ENCODE assay signal across 9 mouse cellular contexts in the genomic region with DNA sequence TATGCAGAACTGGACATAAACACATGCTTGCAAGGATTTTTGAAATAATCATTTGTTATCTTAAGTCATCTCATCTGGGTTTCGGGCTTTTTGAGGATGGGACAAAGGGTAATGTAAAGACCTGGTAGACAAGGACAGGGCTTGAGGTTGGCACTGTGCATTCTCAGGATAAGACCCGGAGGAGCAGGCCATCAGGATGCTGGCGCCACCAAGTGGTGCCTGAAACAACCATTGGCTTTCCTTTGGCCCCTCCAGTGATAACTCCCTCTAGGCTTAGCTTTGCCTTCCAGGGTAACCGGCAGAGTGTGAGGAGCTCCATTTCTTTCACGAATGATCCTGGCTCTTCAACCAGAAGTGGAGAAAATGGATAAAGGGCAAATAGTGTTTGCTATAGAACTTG. TPM values are rescaled to one million over a fixed set of nuclear protein-coding genes. Genes with fewer than 3 reads are reported as not detected.
DNase-seq lines count a peak whose midpoint lies in the region; ATAC-seq and TF ChIP-seq lines count a peak whose summit lies in the region.
"Had no signal": no experiment of that assay in that cellular context is flagged by ENCODE, and none has a peak within 500 bp of the region (broad histone marks: within the 10 kb centered on the region; RNA-seq: fewer than 3 reads in every experiment).

No protein-coding gene starts in this region.

- no peaks in the 10 kb centered on the region for H3K9me3 ChIP-seq in neural tube, embryonic 11.5 days (ENCODE audit: control insufficient read depth, low read length)
- no peaks in the 10 kb centered on the region for H3K9me3 ChIP-seq in neural tube, embryonic 15.5 days (replicated peaks)
- H3K9me3 ChIP-seq in forebrain, embryonic 13.5 days (replicated peaks), result no peaks in the 10 kb centered on the region
- H3K9me3 ChIP-seq: liver, embryonic 15.5 days had no signal

- no peaks in the 10 kb centered on the region for H3K36me3 ChIP-seq in neural tube, embryonic 11.5 days (ENCODE audit: control insufficient read depth, insufficient read depth, low read length)
- H3K36me3 ChIP-seq in neural tube, embryonic 15.5 days, result no peaks in the 10 kb centered on the region
- H3K36me3 ChIP-seq in forebrain, embryonic 13.5 days (ENCODE audit: poor library complexity, severe bottlenecking), result no peaks in the 10 kb centered on the region
- H3K36me3 ChIP-seq: liver, embryonic 15.5 days had no signal

- H3K4me1 ChIP-seq in neural tube, embryonic 11.5 days (ENCODE audit: control insufficient read depth, insufficient read depth, low read length), result peaks cover 3% of the 10 kb centered on the region; the same call in 1 of the 2 replicates
- H3K4me1 ChIP-seq in neural tube, embryonic 15.5 days, result peaks cover 4% of the 10 kb centered on the region; the same call in 1 of the 2 replicates
- no peaks in the 10 kb centered on the region for H3K4me1 ChIP-seq in cortical plate, adult 2 months (ENCODE audit: control insufficient read depth, insufficient read depth, low read length)
- no peaks in the 10 kb centered on the region; the same call in 1 of the 2 replicates for H3K4me1 ChIP-seq in lung, adult 2 months (ENCODE audit: control insufficient read depth, insufficient read depth, low read length)
- no peaks in the 10 kb centered on the region for H3K4me1 ChIP-seq in forebrain, embryonic 13.5 days
- H3K4me1 ChIP-seq: liver, embryonic 15.5 days had no signal

- H3K4me2 ChIP-seq in neural tube, embryonic 11.5 days (ENCODE audit: low read depth), result no peak overlapping the region
- no peak overlapping the region for H3K4me2 ChIP-seq in neural tube, embryonic 15.5 days
- no peak overlapping the region for H3K4me2 ChIP-seq in forebrain, embryonic 13.5 days
- H3K4me2 ChIP-seq: liver, embryonic 15.5 days had no signal

- no peak overlapping the region for H3K27ac ChIP-seq in neural tube, embryonic 11.5 days (ENCODE audit: low read depth, low read length)
- H3K27ac ChIP-seq in neural tube, embryonic 15.5 days (replicated peaks), result no peak overlapping the region
- H3K27ac ChIP-seq in cortical plate, adult 2 months (ENCODE audit: insufficient read depth, low read length), result no peak overlapping the region
- H3K27ac ChIP-seq in forebrain, embryonic 13.5 days, result no peak overlapping the region
- H3K27ac ChIP-seq: liver, embryonic 15.5 days had no signal

- no peak overlapping the region for H3K9ac ChIP-seq in neural tube, embryonic 11.5 days (ENCODE audit: low read length)
- no peak overlapping the region for H3K9ac ChIP-seq in neural tube, embryonic 15.5 days (replicated peaks)
- no peak overlapping the region for H3K9ac ChIP-seq in forebrain, embryonic 13.5 days
- H3K9ac ChIP-seq: liver, embryonic 15.5 days had no signal

- TF ChIP-seq POLR2A in cortical plate, adult 2 months (IDR thresholded peaks at IDR 0.05; ENCODE audit: extremely low read depth, insufficient read depth, low read length), result no peak
- TF ChIP-seq POLR2A in lung, adult 2 months (IDR thresholded peaks at IDR 0.05; ENCODE audit: borderline replicate concordance, extremely low read depth, low read depth, low read length), result no peak

- peak; percentile 26 for TF ChIP-seq CTCF in cortical plate, adult 2 months (IDR thresholded peaks at IDR 0.05; ENCODE audit: extremely low read depth, insufficient read depth, low read length)
- TF ChIP-seq CTCF in lung, adult 2 months (IDR thresholded peaks at IDR 0.05; ENCODE audit: insufficient read depth, low read length), result peak; percentile 63

- peak; percentile 8 to 12 for DNase-seq in frontal cortex, postnatal 36 days (ENCODE audit: low spot score in 2 of 2)
- DNase-seq in frontal cortex, postnatal 14 days (ENCODE audit: low spot score in 2 of 2), result no peak
- DNase-seq in neural tube, embryonic 11.5 days (ENCODE audit: low spot score), result peak; percentile 60
- DNase-seq in lung, adult 2 months, result peak; percentile 22

- WGBS in neural tube, embryonic 11.5 days, result 42% methylated on average over 5 of the region's 5 CpGs
- 54% methylated on average over 5 of the region's 5 CpGs for WGBS in neural tube, embryonic 15.5 days
- WGBS in lung, adult 2 months, result 50% methylated on average over 5 of the region's 5 CpGs
- 38% methylated on average over 5 of the region's 5 CpGs for WGBS in forebrain, embryonic 13.5 days

- no peaks in the 10 kb centered on the region for H3K27me3 ChIP-seq in neural tube, embryonic 11.5 days (ENCODE audit: control insufficient read depth, insufficient read depth, low read length)
- no peaks in the 10 kb centered on the region for H3K27me3 ChIP-seq in neural tube, embryonic 15.5 days (replicated peaks)
- H3K27me3 ChIP-seq in forebrain, embryonic 13.5 days, result no peaks in the 10 kb centered on the region
- H3K27me3 ChIP-seq: liver, embryonic 15.5 days had no signal

- no peak overlapping the region for H3K4me3 ChIP-seq in neural tube, embryonic 11.5 days (ENCODE audit: low read depth, low read length)
- H3K4me3 ChIP-seq in neural tube, embryonic 15.5 days (replicated peaks), result no peak overlapping the region
- no peak overlapping the region for H3K4me3 ChIP-seq in cortical plate, adult 2 months (ENCODE audit: insufficient read depth, low read length)
- H3K4me3 ChIP-seq in lung, adult 2 months (replicated peaks; ENCODE audit: extremely low read depth, low read depth, low read length), result no peak overlapping the region
- H3K4me3 ChIP-seq in forebrain, embryonic 13.5 days, result no peak overlapping the region
- H3K4me3 ChIP-seq: liver, embryonic 15.5 days had no signal

- no peak for ATAC-seq in neural tube, embryonic 11.5 days (ENCODE audit: insufficient read depth, low FRiP score, low TSS enrichment)
- no peak for ATAC-seq in neural tube, embryonic 15.5 days (ENCODE audit: low FRiP score)
- no peak for ATAC-seq in granulocyte monocyte progenitor cell, adult 5-6 weeks (replicated peaks; ENCODE audit: poor library complexity, severe bottlenecking)
- no peak for ATAC-seq in forebrain, embryonic 13.5 days

RNA-seq across cellular contexts. Expression of a gene that starts 38.0 kb away (rescaled TPM):
- polyA plus RNA-seq in neural tube, embryonic 11.5 days (2014; fragmentation: Nextera tagmentation; extraction: Ambion mirVana), result 0.28 and 0.76 TPM in 2 replicates
- 0.82 and 20.5 TPM in 2 replicates for polyA plus RNA-seq in neural tube, embryonic 15.5 days (2015; fragmentation: Nextera tagmentation; extraction: Ambion mirVana)
- 0.83 and 1.4 TPM in 2 replicates for polyA plus RNA-seq in cortical plate, adult 2 months (2012; rRNA removed)
- 32.0 and 61.3 TPM in 2 replicates for polyA plus RNA-seq in lung, adult 2 months (2012; rRNA removed)
- not detected in 2 replicates for total RNA-seq in granulocyte monocyte progenitor cell, adult 5-6 weeks (2014; fragmentation: Nextera tagmentation)
- total RNA-seq in granulocyte monocyte progenitor cell, adult 5-6 weeks (2017), result 1.6 TPM in 1 of 2 replicates, not detected in the other
- polyA plus RNA-seq in forebrain, embryonic 13.5 days (2015; fragmentation: Nextera tagmentation; extraction: Ambion mirVana), result not detected in 2 replicates

Comparison
In these comparisons a context has a peak if more than half of its experiments do, and no peak if none do; other contexts are left out.
1. DNase-seq: peak in frontal cortex, postnatal 36 days (2 of 2), neural tube, embryonic 11.5 days (single experiment) and lung, adult 2 months (single experiment); none in frontal cortex, postnatal 14 days (0 of 2).